Mouse (Mus musculus) neural tube, embryonic 12.5 days (tissue): ENCODE results near the gene Tgfbrap1. TPM values are rescaled to one million over a fixed set of nuclear protein-coding genes. Genes with fewer than 3 reads are reported as not detected.

Experiments used
- ATAC-seq: fragments of 200-750 bp; cut with Nextera tagmentation; 2 replicates; pipeline ENCODE4 v1.8.0; 2017; ENCODE audit warnings: low read depth, mild to moderate bottlenecking, moderate TSS enrichment, moderate library complexity; ENCODE audit not compliant: low FRiP score
- H3K27ac ChIP-seq: fragments of 300-500 bp; sonication (generic); 2 replicates; pipeline ENCODE4 v1.5.1; 2016
- H3K27me3 ChIP-seq: fragments of 300-500 bp; sonication (generic); replicated peaks from 2 replicates; pipeline ENCODE4 v1.6.1; 2016; ENCODE audit warnings: mild to moderate bottlenecking
- H3K36me3 ChIP-seq: fragments of 300-500 bp; sonication (generic); 2 replicates; pipeline ENCODE4 v1.6.1; 2016; ENCODE audit warnings: mild to moderate bottlenecking
- H3K4me1 ChIP-seq: fragments of 300-500 bp; sonication (generic); 2 replicates; pipeline ENCODE4 v1.6.1; 2016
- H3K4me2 ChIP-seq: fragments of 300-500 bp; sonication (generic); replicated peaks from 2 replicates; pipeline ENCODE4 v1.6.1; 2016; ENCODE audit warnings: mild to moderate bottlenecking
- H3K4me3 ChIP-seq: fragments of 300-500 bp; sonication (generic); 2 replicates; pipeline ENCODE4 v1.5.1; 2016
- H3K9ac ChIP-seq: fragments of 300-500 bp; sonication (generic); 2 replicates; pipeline ENCODE4 v1.6.1; 2016; ENCODE audit warnings: mild to moderate bottlenecking
- H3K9me3 ChIP-seq: fragments of 300-500 bp; sonication (generic); 2 replicates; pipeline ENCODE4 v1.6.1; 2016; ENCODE audit warnings: mild to moderate bottlenecking
- WGBS: fragments of 180-500 bp; shearing (Covaris S2); methylation state at CpG from one replicate; pipeline ENCODE4 v1.1.7; 2016; 5-methylcytosine and 5-hydroxymethylcytosine counted together
- polyA plus RNA-seq: library from polyadenylated mRNA; unstranded; fragments of >200 nt; fragmentation: Nextera tagmentation; extraction: Ambion mirVana; gene quantifications from 2 replicates; pipeline ENCODE4 v1.2.1, GENCODE M21; 2016

The Tgfbrap1 gene
- 14.2 and 15.0 TPM in 2 replicates for polyA plus RNA-seq

DNA sequence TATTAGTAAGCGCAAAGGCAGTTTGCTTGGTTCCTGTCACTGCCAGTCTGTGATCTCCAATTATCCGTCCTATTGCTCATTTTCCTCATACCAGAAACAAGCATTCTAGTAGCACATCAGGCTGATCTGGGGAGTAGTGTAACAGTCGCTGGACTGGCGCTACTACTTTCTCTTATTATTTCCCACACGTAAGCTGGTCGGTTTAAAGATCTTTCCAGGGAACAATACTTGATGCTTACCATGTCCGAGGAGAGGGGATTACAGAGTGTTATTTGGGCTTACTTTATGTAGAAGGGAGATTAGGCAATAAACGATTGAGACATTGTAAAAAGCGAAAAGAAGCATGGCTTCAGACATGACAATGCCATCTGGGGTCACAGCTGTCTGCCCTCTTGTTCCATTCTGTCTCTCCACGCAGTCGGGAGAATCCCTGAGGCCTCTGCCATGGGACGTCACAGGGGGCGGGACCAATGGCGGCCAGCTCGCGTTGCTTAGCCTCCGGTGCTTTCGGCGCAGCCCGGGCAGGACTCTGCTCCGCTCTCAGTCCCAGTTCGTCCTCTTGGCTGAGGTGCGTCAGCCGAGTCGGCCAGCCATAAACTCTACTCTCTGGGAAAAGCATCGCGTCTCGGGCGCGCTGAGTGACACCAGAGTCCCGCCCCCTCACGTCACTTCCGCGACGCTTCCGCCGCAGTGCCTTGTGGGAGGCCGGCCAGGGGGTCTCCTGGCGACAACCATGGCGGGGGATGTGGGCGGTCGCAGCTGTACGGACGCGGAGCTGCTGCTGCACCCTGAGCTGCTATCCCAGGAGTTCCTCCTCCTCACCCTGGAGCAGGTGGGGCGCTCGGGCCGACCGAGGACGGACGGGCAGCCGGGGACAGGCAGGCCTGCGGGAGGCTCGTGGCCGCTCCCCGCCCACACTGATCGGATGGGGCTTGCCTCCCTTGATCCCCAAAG lies at the start of gene Tgfbrap1, which contains the start of gene AI597479:
TSS of gene Tgfbrap1 (minus strand) at position 607 of the 954 bp plus-strand sequence.
TSS of gene AI597479 (plus strand) at position 680 of the 954 bp plus-strand sequence.
- Histone ChIP-seq H3K9me3 (no peaks in the 10 kb centered on the region), H3K4me2 (peak within 1 kb of the TSS; percentile 79), H3K4me3 (peak within 1 kb of the TSS; percentile 91), H3K4me1 (peaks cover 10% of the 10 kb centered on the region), H3K27ac (peak within 1 kb of the TSS; percentile 98), H3K36me3 (peaks cover 13% of the 10 kb centered on the region), H3K27me3 (no peaks in the 10 kb centered on the region), H3K9ac (peak within 1 kb of the TSS; percentile 91)
- WGBS: under 1% methylated on average over 57 of the region's 57 CpGs
- ATAC-seq: peak; percentile 97

GRCm38 (mm10) chr1:43147474-43147873 lies 49.0 kb upstream of the Tgfbrap1 start:
- H3K36me3 ChIP-seq: no peaks in the 10 kb centered on the region
- H3K27me3 ChIP-seq: no peaks in the 10 kb centered on the region
- no peaks in the 10 kb centered on the region for H3K9me3 ChIP-seq
- ATAC-seq: no peak
- WGBS: 43% methylated on average over 2 of the region's 2 CpGs
- no peak overlapping the region for H3K27ac ChIP-seq
- H3K4me3 ChIP-seq: no peak overlapping the region
- no peak overlapping the region for H3K4me2 ChIP-seq
- H3K4me1 ChIP-seq: no peaks in the 10 kb centered on the region
- H3K9ac ChIP-seq: no peak overlapping the region

DNA sequence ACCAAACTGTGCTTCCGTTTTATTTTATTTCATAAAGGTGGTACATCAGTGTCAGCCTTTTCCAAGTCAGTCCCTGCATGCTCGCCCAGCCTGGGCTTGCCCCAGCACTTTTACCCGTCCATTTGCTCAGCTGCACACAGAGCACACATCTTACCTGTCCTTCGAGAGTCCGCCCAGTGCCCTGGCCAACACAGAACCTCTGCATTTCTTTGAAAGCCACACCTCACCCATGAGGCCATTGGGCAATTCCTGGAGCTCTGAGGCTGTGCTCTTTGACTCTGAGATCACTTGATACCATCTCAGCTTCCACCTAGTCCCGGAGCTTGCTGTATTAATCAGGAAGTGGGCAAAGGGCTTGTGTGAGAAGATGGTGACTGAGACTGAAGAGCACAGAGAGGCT lies 47.0 kb upstream of the Tgfbrap1 start:
- H3K4me1 ChIP-seq: no peaks in the 10 kb centered on the region
- no peaks in the 10 kb centered on the region for H3K9me3 ChIP-seq
- H3K9ac ChIP-seq: no peak overlapping the region
- no peak overlapping the region for H3K4me3 ChIP-seq
- 89% methylated on average over 6 of the region's 6 CpGs for WGBS
- no peaks in the 10 kb centered on the region for H3K27me3 ChIP-seq
- ATAC-seq: no peak
- no peak overlapping the region for H3K4me2 ChIP-seq
- no peaks in the 10 kb centered on the region for H3K36me3 ChIP-seq
- H3K27ac ChIP-seq: no peak overlapping the region

DNA sequence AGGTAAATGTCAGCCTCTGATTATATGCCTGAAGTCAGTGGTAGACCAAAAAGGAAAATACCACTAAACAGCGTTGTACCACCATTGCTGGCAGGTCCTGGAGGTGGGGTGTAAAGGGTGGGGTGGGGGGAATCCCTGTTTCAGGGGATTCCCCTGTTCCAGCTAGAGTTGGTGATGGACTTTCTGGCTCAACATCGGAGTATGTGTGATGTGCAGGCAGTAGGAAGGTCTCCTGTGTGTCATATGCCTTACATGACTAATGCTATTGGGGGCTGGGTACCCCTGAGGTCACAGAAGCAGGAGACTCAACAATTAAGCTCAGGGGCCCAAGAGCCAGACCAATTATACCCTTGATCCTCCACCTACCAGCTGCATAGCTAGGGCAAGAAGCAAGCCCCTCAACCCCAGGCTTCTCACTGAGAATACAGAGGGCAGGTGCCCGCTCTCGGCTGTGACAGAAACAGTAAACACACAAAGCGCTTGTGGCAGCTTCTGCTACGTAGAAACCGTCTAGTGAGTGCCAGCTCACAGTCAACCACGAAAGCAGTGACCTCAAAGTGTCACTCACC lies 46.0 kb upstream of the Tgfbrap1 start:
- Histone ChIP-seq H3K4me1 (no peaks in the 10 kb centered on the region), H3K4me2 (no peak overlapping the region), H3K27ac (no peak overlapping the region), H3K9me3 (no peaks in the 10 kb centered on the region), H3K9ac (no peak overlapping the region), H3K4me3 (no peak overlapping the region), H3K27me3 (no peaks in the 10 kb centered on the region), H3K36me3 (no peaks in the 10 kb centered on the region)
- ATAC-seq: no peak
- WGBS: 86% methylated on average over 8 of the region's 8 CpGs

DNA sequence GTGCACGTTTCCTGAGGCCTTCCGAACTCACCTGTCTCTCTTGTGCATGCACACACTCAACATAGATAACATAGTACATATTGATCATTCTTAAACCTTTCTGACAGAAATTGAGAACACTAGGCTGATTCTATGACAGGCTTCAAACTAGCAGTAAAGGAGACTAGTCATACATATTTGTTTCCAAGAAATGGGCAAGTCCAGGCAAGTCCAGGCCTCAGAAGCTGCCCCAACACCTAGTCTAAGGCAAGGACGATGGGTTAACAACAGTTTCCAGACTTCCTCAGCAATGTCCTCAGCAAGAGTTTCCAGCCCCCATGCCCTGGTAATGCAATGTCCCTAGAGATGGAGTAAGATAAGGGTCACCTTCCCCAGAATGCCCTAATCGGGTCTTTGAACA lies 45.4 kb upstream of the Tgfbrap1 start:
- no peak overlapping the region for H3K4me3 ChIP-seq
- no peak overlapping the region for H3K4me2 ChIP-seq
- H3K4me1 ChIP-seq: no peaks in the 10 kb centered on the region
- WGBS: 92% methylated on average over 4 of the region's 4 CpGs
- H3K9me3 ChIP-seq: no peaks in the 10 kb centered on the region
- ATAC-seq: no peak
- no peak overlapping the region for H3K9ac ChIP-seq
- no peaks in the 10 kb centered on the region for H3K27me3 ChIP-seq
- no peak overlapping the region for H3K27ac ChIP-seq
- no peaks in the 10 kb centered on the region for H3K36me3 ChIP-seq

GRCm38 (mm10) chr1:43143284-43143683 lies 44.8 kb upstream of the Tgfbrap1 start:
- H3K4me1 ChIP-seq: no peaks in the 10 kb centered on the region
- no peak overlapping the region for H3K4me2 ChIP-seq
- no peak overlapping the region for H3K4me3 ChIP-seq
- no peak overlapping the region for H3K27ac ChIP-seq
- no peaks in the 10 kb centered on the region for H3K36me3 ChIP-seq
- 85% methylated on average over 4 of the region's 4 CpGs for WGBS
- H3K9me3 ChIP-seq: no peaks in the 10 kb centered on the region
- H3K27me3 ChIP-seq: no peaks in the 10 kb centered on the region
- no peak for ATAC-seq
- no peak overlapping the region for H3K9ac ChIP-seq

- H3K36me3 ChIP-seq: no peaks in the 10 kb centered on the region
- no peak overlapping the region for H3K4me2 ChIP-seq
- H3K4me1 ChIP-seq: no peaks in the 10 kb centered on the region
- no peak overlapping the region for H3K4me3 ChIP-seq
- WGBS: 81% methylated on average over 6 of the region's 6 CpGs
- no peak overlapping the region for H3K9ac ChIP-seq
- no peak for ATAC-seq
- no peaks in the 10 kb centered on the region for H3K27me3 ChIP-seq
- H3K27ac ChIP-seq: no peak overlapping the region
- H3K9me3 ChIP-seq: no peaks in the 10 kb centered on the region
Observed at GRCm38 (mm10) chr1:43142849-43143248, 44.4 kb upstream of the Tgfbrap1 start.

DNA sequence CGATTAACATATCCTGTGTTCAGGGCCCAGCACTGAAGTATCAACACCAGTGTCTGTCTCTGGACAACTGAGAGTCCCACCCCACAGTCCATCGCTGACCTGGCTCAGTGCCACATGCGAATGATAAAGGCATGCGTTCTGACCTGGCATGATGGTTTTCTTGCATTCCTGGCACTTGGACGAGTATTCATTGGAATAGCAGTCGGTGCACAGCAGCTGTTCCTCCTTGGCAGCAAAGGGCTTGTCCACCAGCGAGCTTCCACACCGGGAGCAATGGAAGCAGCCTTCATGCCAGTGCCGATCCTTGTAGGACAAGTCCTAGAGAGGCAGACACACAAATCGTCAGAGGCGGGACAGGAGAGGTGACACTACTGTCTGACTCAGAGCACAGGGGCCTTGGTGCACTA lies 43.1 kb upstream of the Tgfbrap1 start:
- H3K9me3 ChIP-seq: no peaks in the 10 kb centered on the region
- no peak overlapping the region for H3K27ac ChIP-seq
- H3K4me1 ChIP-seq: no peaks in the 10 kb centered on the region
- H3K36me3 ChIP-seq: 0 out of 2 replicates have a peak, but pooled peaks cover 2% of the 10 kb centered on the region
- ATAC-seq: no peak
- H3K4me3 ChIP-seq: no peak overlapping the region
- H3K9ac ChIP-seq: no peak overlapping the region
- no peak overlapping the region for H3K4me2 ChIP-seq
- no peaks in the 10 kb centered on the region for H3K27me3 ChIP-seq
- WGBS: 84% methylated on average over 11 of the region's 11 CpGs

DNA sequence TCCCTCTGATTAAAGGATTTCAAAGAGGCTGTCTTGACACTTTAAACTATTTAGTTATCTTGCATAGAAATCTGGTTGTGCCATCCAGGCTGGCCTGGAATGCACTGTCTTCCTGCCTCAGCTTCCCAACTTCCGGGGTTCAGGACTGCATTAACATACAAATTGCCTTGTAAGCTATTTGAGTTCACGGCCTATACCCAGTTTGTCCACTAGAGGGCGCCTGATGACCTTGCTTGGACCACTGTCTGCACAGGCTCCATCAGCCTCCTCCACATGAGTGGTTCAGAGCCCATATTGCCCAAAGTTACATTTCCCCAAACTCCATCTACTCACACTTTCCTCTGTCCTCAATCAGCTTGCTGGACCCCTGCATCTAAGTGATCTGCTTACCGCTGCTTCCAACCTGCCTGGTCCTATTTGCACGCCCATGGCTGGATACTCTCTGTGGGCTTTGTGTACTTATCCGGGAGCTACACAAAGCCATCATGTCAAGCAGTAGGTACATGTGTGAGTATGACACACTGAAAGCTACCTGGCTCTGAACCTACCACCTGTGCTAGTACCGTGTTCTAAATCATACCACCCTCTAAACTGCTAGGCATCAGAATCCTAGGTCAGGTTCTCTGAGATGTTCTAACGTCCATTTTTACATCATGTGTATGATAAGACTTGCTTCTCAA lies 41.3 kb upstream of the Tgfbrap1 start:
- no peaks in the 10 kb centered on the region for H3K27me3 ChIP-seq
- 0 out of 2 replicates have a peak, but pooled peaks cover 5% of the 10 kb centered on the region for H3K36me3 ChIP-seq
- no peak overlapping the region for H3K9ac ChIP-seq
- no peak overlapping the region for H3K4me2 ChIP-seq
- no peaks in the 10 kb centered on the region for H3K9me3 ChIP-seq
- peak; percentile 89 for ATAC-seq
- no peak overlapping the region for H3K4me3 ChIP-seq
- H3K27ac ChIP-seq: no peak overlapping the region
- H3K4me1 ChIP-seq: no peaks in the 10 kb centered on the region
- 53% methylated on average over 8 of the region's 8 CpGs for WGBS

- no peaks in the 10 kb centered on the region for H3K4me1 ChIP-seq
- 74% methylated on average over 15 of the region's 15 CpGs for WGBS
Observed at GRCm38 (mm10) chr1:43138268-43138812, 39.9 kb upstream of the Tgfbrap1 start.

GRCm38 (mm10) chr1:43137334-43137733 lies 38.9 kb upstream of the Tgfbrap1 start:
- Histone ChIP-seq H3K9me3 (no peaks in the 10 kb centered on the region), H3K27ac (no peak overlapping the region), H3K36me3 (0 out of 2 replicates have a peak, but pooled peaks cover 5% of the 10 kb centered on the region), H3K9ac (no peak overlapping the region), H3K4me2 (no peak overlapping the region), H3K4me1 (no peaks in the 10 kb centered on the region), H3K27me3 (no peaks in the 10 kb centered on the region), H3K4me3 (no peak overlapping the region)
- no peak for ATAC-seq
- 90% methylated on average over 5 of the region's 5 CpGs for WGBS

More at GRCm38 (mm10) chr1:43138268-43138812, 39.9 kb upstream of the Tgfbrap1 start:
- H3K9me3 ChIP-seq: no peaks in the 10 kb centered on the region
- 0 out of 2 replicates have a peak, but pooled peaks cover 5% of the 10 kb centered on the region for H3K36me3 ChIP-seq
- no peak overlapping the region for H3K9ac ChIP-seq
- ATAC-seq: no peak
- no peaks in the 10 kb centered on the region for H3K27me3 ChIP-seq
- H3K4me2 ChIP-seq: no peak overlapping the region
- no peak overlapping the region for H3K4me3 ChIP-seq
- no peak overlapping the region for H3K27ac ChIP-seq
